Mouse (Mus musculus) hindbrain, embryonic 14.5 days (tissue): ENCODE data around the gene Phyhipl. TPM values are rescaled to one million over a fixed set of nuclear protein-coding genes. Genes with fewer than 3 reads are reported as not detected.

Source experiments
- ATAC-seq: fragments of 200-750 bp; cut with Nextera tagmentation; 2 replicates; pipeline ENCODE4 v1.8.0; 2017; ENCODE audit warnings: moderate number of reproducible peaks, mild to moderate bottlenecking, moderate TSS enrichment, moderate library complexity; ENCODE audit not compliant: low FRiP score
- DNase-seq: peaks from one replicate; pipeline ENCODE4 v3.0.0-alpha.2; 2015; ENCODE audit warnings: low spot score
- H3K27ac ChIP-seq: fragments of 300-500 bp; sonication (generic); 2 replicates; pipeline ENCODE4 v1.5.1; 2014; ENCODE audit warnings: mild to moderate bottlenecking, moderate library complexity
- H3K27me3 ChIP-seq: fragments of 300-500 bp; sonication (generic); 2 replicates; pipeline ENCODE4 v1.6.1; 2014; ENCODE audit warnings: mild to moderate bottlenecking, low read length, mixed read lengths; ENCODE audit not compliant: control insufficient read depth, insufficient read depth
- H3K36me3 ChIP-seq: fragments of 300-500 bp; sonication (generic); replicated peaks from 2 replicates; pipeline ENCODE4 v1.6.1; 2014; ENCODE audit not compliant: control insufficient read depth, insufficient read depth
- H3K4me1 ChIP-seq: fragments of 300-500 bp; sonication (generic); replicated peaks from 2 replicates; pipeline ENCODE4 v1.6.1; 2014; ENCODE audit warnings: antibody characterized with exemption, low read length, mixed read lengths; ENCODE audit not compliant: control insufficient read depth, insufficient read depth
- H3K4me2 ChIP-seq: fragments of 300-500 bp; sonication (generic); replicated peaks from 2 replicates; pipeline ENCODE4 v1.6.1; 2014; ENCODE audit warnings: mild to moderate bottlenecking, moderate library complexity
- H3K4me3 ChIP-seq: fragments of 300-500 bp; sonication (generic); replicated peaks from 2 replicates; pipeline ENCODE4 v1.5.1; 2014; ENCODE audit warnings: mild to moderate bottlenecking, low read length
- H3K9ac ChIP-seq: fragments of 300-500 bp; sonication (generic); 2 replicates; pipeline ENCODE4 v1.6.1; 2014
- H3K9me3 ChIP-seq: fragments of 300-500 bp; sonication (generic); 2 replicates; pipeline ENCODE4 v1.6.1; 2016; ENCODE audit warnings: low read length; ENCODE audit not compliant: control insufficient read depth
- WGBS: fragments of 180-500 bp; shearing (Covaris S2); extraction: QIAGEN DNeasy Blood & Tissue Kit; methylation state at CpG from one replicate; pipeline ENCODE4 v1.1.7; 2014; 5-methylcytosine and 5-hydroxymethylcytosine counted together
- polyA plus RNA-seq: library from polyadenylated mRNA; unstranded; fragments of >200 nt; fragmentation: Nextera tagmentation; extraction: Ambion mirVana; gene quantifications from 2 replicates; pipeline ENCODE4 v1.2.1, GENCODE M21; 2014

Gene Phyhipl
- polyA plus RNA-seq, 1 experiment from 2014 or later = 287 TPM

DNA sequence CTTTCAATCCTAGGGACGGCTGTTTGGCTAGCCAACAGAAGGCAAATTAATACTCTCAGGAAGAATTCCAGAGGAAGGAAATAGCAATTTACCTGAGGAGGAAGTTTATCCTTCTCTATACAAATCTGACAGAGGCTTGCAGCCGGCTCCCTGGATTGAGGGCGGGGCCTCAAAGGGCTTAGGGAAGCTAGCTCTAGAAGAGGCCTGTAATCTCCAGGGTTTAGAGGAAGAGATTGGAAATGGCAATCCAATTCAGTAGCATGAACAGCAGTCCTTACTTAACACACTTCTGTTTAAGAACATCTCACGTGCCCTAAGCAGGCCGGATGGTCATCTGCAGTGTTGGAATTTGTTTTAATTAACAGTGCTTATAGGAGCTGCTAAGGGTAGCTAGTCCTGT is 134.4 kb downstream of the Phyhipl start:
- WGBS = 25% methylated on average over 5 of the region's 5 CpGs
- no peaks in the 10 kb centered on the region for H3K27me3 ChIP-seq
- peak overlapping the region; percentile 89 for H3K4me2 ChIP-seq
- H3K4me1 ChIP-seq = peaks cover 21% of the 10 kb centered on the region
- DNase-seq (no peak), ATAC-seq (no peak)
- H3K9me3 ChIP-seq = no peaks in the 10 kb centered on the region
- H3K9ac ChIP-seq = 0 out of 2 replicates have a peak overlapping the region, but pooled peaks have one; percentile 62
- peaks cover 8% of the 10 kb centered on the region for H3K36me3 ChIP-seq
- H3K27ac ChIP-seq = no peak overlapping the region
- H3K4me3 ChIP-seq = peak overlapping the region; percentile 39

DNA sequence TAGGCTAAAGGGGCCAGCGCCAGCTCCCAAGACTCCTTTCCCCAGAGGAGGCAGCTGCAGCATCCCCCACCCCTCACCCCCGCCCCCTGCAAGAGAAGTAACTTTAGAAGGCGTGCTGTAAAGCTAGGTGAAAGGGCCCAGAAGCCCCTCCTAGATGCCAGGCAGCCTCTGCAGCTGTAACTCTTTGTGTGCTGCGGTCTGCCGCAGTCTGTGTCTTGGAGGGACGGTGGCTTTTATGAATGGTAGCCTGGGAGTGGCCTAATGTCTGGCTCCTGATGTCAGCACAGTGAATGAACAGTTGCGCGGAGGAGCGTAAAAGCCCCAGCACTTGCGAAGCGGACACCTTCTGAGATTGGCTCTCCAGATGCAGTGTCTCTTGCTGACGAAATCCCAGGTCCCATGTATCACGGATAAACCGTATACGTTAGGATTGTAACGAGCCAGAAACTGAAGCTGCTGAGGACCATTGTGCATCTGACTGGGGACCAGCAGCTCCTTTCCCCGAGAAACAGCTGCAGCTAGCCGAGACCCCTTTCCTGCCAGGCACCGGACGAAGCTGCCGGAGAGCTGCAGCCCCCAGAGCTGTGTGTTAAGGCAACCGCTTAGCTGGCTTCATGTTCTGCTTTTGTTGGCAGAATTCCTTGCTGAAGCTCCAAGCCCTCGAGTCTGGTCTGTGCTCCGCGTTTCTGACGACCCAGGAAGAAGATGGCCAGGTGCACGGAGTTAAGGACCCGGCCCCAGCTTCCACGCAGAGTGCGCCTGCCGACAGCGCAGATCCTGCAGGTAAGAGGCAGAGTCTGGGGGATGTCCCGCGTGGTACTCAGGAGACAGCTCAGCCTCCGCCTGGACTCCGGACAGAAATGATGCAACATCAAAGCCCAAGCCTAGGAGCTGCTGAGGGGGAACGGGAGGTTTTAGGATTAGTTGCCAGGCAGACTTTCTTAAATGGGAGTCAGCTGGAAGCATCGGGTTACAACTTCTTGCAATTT is 135.3 kb downstream of the Phyhipl start:
- 2% methylated on average over 38 of the region's 38 CpGs for WGBS
- peak overlapping the region; percentile 62 for H3K9ac ChIP-seq
- no peaks in the 10 kb centered on the region for H3K27me3 ChIP-seq
- H3K4me3 ChIP-seq = peak overlapping the region; percentile 39
- H3K4me1 ChIP-seq = peaks cover 21% of the 10 kb centered on the region
- ATAC-seq (peak; percentile 87), DNase-seq (peak; percentile 63)
- no peaks in the 10 kb centered on the region for H3K9me3 ChIP-seq
- H3K27ac ChIP-seq = peak overlapping the region; percentile 80
- H3K4me2 ChIP-seq = peak overlapping the region; percentile 89
- H3K36me3 ChIP-seq = peaks cover 8% of the 10 kb centered on the region

DNA sequence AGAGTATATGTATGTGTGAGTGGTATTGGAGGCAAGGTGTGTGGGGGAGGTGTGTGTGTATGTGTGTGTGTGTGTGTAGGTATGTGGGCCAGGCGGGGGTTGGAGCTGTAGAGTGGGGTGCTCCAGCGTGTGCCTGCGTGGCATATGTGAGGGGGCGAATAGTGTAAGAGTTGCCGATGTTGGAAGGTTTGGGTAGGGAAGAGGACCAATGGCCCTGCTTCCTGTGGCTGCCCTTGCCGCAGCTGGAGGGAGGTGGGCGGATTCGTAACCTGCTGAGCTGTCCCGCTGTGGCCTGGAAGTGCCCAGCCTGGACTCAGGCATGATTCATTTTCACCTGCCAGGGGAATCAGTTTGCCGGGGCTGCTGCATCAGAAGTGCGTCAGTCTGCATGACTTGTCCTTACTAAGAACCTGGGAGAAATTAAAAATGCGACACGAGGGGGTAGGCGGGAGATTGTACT is 136.1 kb downstream of the Phyhipl start:
- Histone ChIP-seq H3K4me2 (peak overlapping the region; percentile 89), H3K27me3 (no peaks in the 10 kb centered on the region), H3K36me3 (peaks cover 6% of the 10 kb centered on the region), H3K9me3 (no peaks in the 10 kb centered on the region), H3K9ac (peak overlapping the region; percentile 62), H3K27ac (peak overlapping the region; percentile 80), H3K4me1 (peaks cover 21% of the 10 kb centered on the region), H3K4me3 (peak overlapping the region; percentile 39)
- peak; percentile 39 for DNase-seq
- 11% methylated on average over 14 of the region's 14 CpGs for WGBS
- ATAC-seq = peak; percentile 14; the same call in 1 of the 2 replicates

DNA sequence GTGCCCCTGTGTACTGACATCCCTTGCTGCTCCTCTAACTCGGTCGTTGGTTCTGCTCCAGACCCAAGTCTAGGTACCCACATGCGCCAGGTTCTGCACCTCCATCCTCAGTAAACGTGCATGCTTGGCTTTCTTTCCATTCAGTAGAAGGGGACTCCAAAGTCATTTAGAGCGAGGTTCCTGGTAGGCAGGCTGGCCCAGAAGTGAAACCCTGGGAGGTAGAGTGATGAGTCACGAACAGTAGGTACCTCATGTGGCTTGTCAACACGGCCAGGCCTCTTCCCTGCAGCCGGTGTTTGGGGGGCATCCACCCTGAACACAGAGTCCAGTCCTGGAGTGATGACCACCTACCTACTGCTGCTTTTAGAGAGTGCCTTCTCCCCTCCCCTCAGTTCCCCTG is 139.1 kb downstream of the Phyhipl start:
- Histone ChIP-seq H3K4me3 (no peak overlapping the region), H3K4me1 (peaks cover 19% of the 10 kb centered on the region), H3K4me2 (no peak overlapping the region), H3K9me3 (no peaks in the 10 kb centered on the region), H3K27ac (no peak overlapping the region), H3K27me3 (no peaks in the 10 kb centered on the region), H3K36me3 (no peaks in the 10 kb centered on the region), H3K9ac (no peak overlapping the region)
- no peak for DNase-seq
- 90% methylated on average over 8 of the region's 8 CpGs for WGBS
- ATAC-seq = no peak

DNA sequence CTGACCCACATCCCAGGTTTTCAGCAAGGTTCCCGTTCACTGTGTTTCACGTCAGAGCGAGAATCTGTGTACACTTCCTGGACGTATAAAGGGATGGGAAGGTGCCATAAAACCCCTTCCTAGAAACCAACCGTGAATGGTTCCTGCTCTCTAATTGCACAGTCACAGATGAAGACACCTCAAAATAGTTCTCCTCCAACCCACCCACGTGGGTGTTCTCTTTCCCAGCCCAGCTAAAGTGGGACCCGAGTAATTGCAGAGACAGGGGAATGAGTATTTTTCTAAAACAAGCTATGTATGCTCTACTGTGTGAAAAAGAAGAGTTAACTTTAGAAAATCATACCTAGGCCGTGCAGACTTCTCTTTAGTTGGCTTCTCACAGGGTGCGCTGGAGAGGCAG is 140.9 kb downstream of the Phyhipl start:
- H3K36me3 ChIP-seq = no peaks in the 10 kb centered on the region
- no peak for ATAC-seq
- H3K9me3 ChIP-seq = no peaks in the 10 kb centered on the region
- H3K4me1 ChIP-seq = peaks cover 7% of the 10 kb centered on the region; the same call in 1 of the 2 replicates
- no peak overlapping the region for H3K27ac ChIP-seq
- no peak overlapping the region for H3K9ac ChIP-seq
- H3K4me2 ChIP-seq = no peak overlapping the region
- DNase-seq = no peak
- 90% methylated on average over 9 of the region's 9 CpGs for WGBS
- H3K4me3 ChIP-seq = no peak overlapping the region
- H3K27me3 ChIP-seq = no peaks in the 10 kb centered on the region

DNA sequence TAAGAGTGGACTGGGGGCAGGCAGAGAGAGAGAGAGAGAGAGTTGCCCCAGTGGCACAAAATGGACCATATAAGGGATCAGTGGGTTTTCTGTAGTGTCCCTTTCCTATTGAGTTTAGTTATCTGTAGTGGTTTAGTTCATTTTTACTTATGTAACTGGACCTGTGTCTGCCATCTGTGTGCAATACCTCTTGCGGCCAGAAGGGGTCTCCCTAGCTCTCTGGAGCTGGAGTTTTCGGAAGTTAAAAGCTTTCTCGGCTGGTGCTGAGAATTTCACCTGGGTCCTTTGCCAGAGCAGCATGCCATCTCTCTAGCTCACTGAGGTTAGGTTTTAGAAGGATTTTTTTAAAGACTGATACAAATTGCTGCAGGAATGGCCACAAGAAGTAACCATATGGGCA is 147.9 kb downstream of the Phyhipl start:
- H3K27me3 ChIP-seq = no peaks in the 10 kb centered on the region

More for the DNA sequence above, 147.9 kb downstream of the Phyhipl start:
- Histone ChIP-seq H3K4me2 (no peak overlapping the region), H3K4me3 (no peak overlapping the region), H3K9me3 (no peaks in the 10 kb centered on the region; the same call in 1 of the 2 replicates), H3K36me3 (no peaks in the 10 kb centered on the region), H3K9ac (no peak overlapping the region), H3K27ac (no peak overlapping the region), H3K4me1 (0 out of 2 replicates have a peak, but pooled peaks cover 5% of the 10 kb centered on the region)
- DNase-seq (no peak), ATAC-seq (no peak)
- 93% methylated on average over 3 of the region's 3 CpGs for WGBS

Other genes starting within 250 kb of the Phyhipl start
- gene Fam13c, start 215.5 kb downstream of the Phyhipl start, polyA plus RNA-seq = 24.5 and 28.2 TPM in 2 replicates